Mouse (Mus musculus) heart, postnatal 0 days (tissue): ENCODE measurements around the gene Ufd1. TPM values are rescaled to one million over a fixed set of nuclear protein-coding genes. Genes with fewer than 3 reads are reported as not detected.
A peak's percentile ranks its signal among the peaks of the same experiment; 100 is the strongest.
"Not testable (repeated sequence)": the region's sequence is repeated elsewhere in the genome, so short reads cannot be mapped to it uniquely, and the experiment has no call there.

Source experiments
- ATAC-seq: fragments of 200-750 bp; cut with Nextera tagmentation; 2 replicates; pipeline ENCODE4 v1.8.0; 2017; ENCODE audit warnings: low read depth, moderate number of reproducible peaks, moderate library complexity; ENCODE audit not compliant: insufficient read depth
- DNase-seq: peaks from one replicate; pipeline ENCODE4 v3.0.0-alpha.2; 2016; ENCODE audit warnings: low spot score
- H3K27ac ChIP-seq: fragments of 300-500 bp; sonication (generic); 2 replicates; pipeline ENCODE4 v1.5.1; 2014; ENCODE audit warnings: low read depth, mild to moderate bottlenecking
- H3K27me3 ChIP-seq: fragments of 300-500 bp; sonication (generic); 2 replicates; pipeline ENCODE4 v1.6.1; 2014; ENCODE audit warnings: low read length, mixed read lengths; ENCODE audit not compliant: control insufficient read depth, insufficient read depth
- H3K36me3 ChIP-seq: fragments of 300-500 bp; sonication (generic); replicated peaks from 2 replicates; pipeline ENCODE4 v1.6.1; 2014; ENCODE audit warnings: low read length, mixed read lengths; ENCODE audit not compliant: control insufficient read depth, insufficient read depth
- H3K4me1 ChIP-seq: fragments of 300-500 bp; sonication (generic); 2 replicates; pipeline ENCODE4 v1.6.1; 2014; ENCODE audit warnings: antibody characterized with exemption; ENCODE audit not compliant: control insufficient read depth, insufficient read depth
- H3K4me2 ChIP-seq: fragments of 300-500 bp; sonication (generic); 2 replicates; pipeline ENCODE4 v1.6.1; 2014; ENCODE audit warnings: low read depth, mild to moderate bottlenecking, low read length, moderate library complexity
- H3K4me3 ChIP-seq: fragments of 300-500 bp; sonication (generic); 2 replicates; pipeline ENCODE4 v1.5.1; 2014; ENCODE audit warnings: low read depth, low read length
- H3K9ac ChIP-seq: fragments of 300-500 bp; sonication (generic); replicated peaks from 2 replicates; pipeline ENCODE4 v1.6.1; 2014; ENCODE audit warnings: low read depth, low read length, mixed read lengths
- H3K9me3 ChIP-seq: fragments of 300-500 bp; sonication (generic); replicated peaks from 2 replicates; pipeline ENCODE4 v1.6.1; 2016; ENCODE audit warnings: low read length; ENCODE audit not compliant: control insufficient read depth
- CTCF ChIP-seq: IDR thresholded peaks from 2 replicates; pipeline ENCODE4 v1.5.1; 2016; ENCODE audit warnings: antibody characterized with exemption, control low read depth, low read depth
- EP300 ChIP-seq: IDR thresholded peaks from 2 replicates; pipeline ENCODE4 v1.6.1; 2016; ENCODE audit warnings: antibody characterized with exemption, low read depth
- whole genome bisulfite sequencing: fragments of 180-500 bp; shearing (Covaris S2); extraction: QIAGEN DNeasy Blood & Tissue Kit; methylation state at CpG from one replicate; pipeline ENCODE4 v1.1.7; 2014; 5-methylcytosine and 5-hydroxymethylcytosine counted together
- polyA plus RNA-seq: library from polyadenylated mRNA; unstranded; fragments of >200 nt; fragmentation: Nextera tagmentation; extraction: Ambion mirVana; gene quantifications from 2 replicates; pipeline ENCODE4 v1.2.1, GENCODE M21; 2015
- total RNA-seq: library from RNA; depleted of rRNA; stranded (reverse); fragments of >200 nt; gene quantifications from 2 replicates; pipeline ENCODE4 v1.2.3, GENCODE M21; 2014; ENCODE audit warnings: low replicate concordance

The Ufd1 gene
- total and polyA plus RNA-seq, 2 experiments from 2014 or later = 62.7 to 74.4 TPM

DNA sequence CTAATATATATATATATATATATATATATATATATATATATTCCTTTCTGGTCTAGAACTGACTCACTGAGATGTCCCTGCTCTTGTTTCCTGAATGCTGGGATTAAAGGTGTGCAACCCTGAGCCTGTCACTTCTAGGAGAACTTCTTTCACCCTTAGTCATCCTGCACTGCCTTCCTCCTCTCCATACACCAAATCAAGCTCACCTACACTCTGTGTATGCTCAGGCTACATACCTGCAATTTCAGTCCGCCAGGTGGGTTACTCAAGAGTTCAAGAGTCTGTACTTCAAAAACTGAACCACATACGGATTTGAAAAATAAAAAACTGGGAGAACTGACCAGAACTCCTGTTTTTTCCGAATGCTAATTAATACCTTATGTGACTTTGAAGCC, 24.5 kb downstream of the Ufd1 start:
- no peaks in the 10 kb centered on the region for H3K9me3 ChIP-seq
- no peak for TF ChIP-seq CTCF
- TF ChIP-seq EP300 = no peak
- H3K4me2 ChIP-seq = peak overlapping the region; percentile 75
- peaks cover 39% of the 10 kb centered on the region for H3K36me3 ChIP-seq
- no peak overlapping the region for H3K27ac ChIP-seq
- ATAC-seq = no peak
- 31% methylated on average over 3 of the region's 3 CpGs for WGBS
- peaks cover 4% of the 10 kb centered on the region; the same call in 1 of the 2 replicates for H3K4me1 ChIP-seq
- DNase-seq = no peak
- no peaks in the 10 kb centered on the region for H3K27me3 ChIP-seq
- H3K9ac ChIP-seq = no peak overlapping the region
- H3K4me3 ChIP-seq = peak overlapping the region; percentile 95

GRCm38 (mm10) chr16:18836468-18837208, 25.1 kb downstream of the Ufd1 start, which contains the start of the genes 2510002D24Rik and Gm28539:
2510002D24Rik (plus strand) TSS chr16:18836578.
Gm28539 (plus strand) TSS chr16:18836584.
- WGBS = under 1% methylated on average over 45 of the region's 46 CpGs
- peak within 1 kb of the TSS; percentile 81 for H3K9ac ChIP-seq
- TF ChIP-seq CTCF (no peak; the same call in 1 of the 2 replicates), EP300 (no peak)
- H3K4me2 ChIP-seq = peak within 1 kb of the TSS; percentile 75
- H3K4me3 ChIP-seq = peak within 1 kb of the TSS; percentile 95
- ATAC-seq (peak; percentile 97), DNase-seq (peak; percentile 88)
- peaks cover 4% of the 10 kb centered on the region; the same call in 1 of the 2 replicates for H3K4me1 ChIP-seq
- H3K36me3 ChIP-seq = peaks cover 36% of the 10 kb centered on the region
- H3K9me3 ChIP-seq = no peaks in the 10 kb centered on the region
- H3K27ac ChIP-seq = peak within 1 kb of the TSS; percentile 47; the same call in 1 of the 2 replicates
- H3K27me3 ChIP-seq = no peaks in the 10 kb centered on the region

DNA sequence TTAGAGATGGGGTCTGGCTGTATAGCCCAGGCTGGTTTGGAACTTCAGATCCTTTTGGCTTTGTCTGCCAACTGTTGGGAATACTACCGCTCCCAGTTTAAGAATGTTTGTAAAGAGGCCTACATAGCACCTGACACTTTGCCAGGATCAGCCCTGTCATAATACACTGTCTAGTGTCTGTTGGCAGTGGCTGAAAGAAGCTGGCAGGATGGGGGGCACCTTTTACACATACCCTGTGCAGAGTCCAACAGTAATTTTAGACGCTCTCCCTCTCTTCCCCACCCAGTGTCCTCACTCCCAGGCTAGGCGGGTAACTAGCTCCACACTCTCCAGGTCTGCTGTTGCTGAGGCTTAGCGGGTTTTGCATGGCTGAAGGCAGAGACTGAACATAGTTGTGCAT, 26.8 kb downstream of the Ufd1 start:
- H3K4me3 ChIP-seq = no peak overlapping the region
- H3K27ac ChIP-seq = no peak overlapping the region
- WGBS = 83% methylated on average over 4 of the region's 4 CpGs
- peaks cover 4% of the 10 kb centered on the region; the same call in 1 of the 2 replicates for H3K4me1 ChIP-seq
- no peak overlapping the region for H3K9ac ChIP-seq
- no peaks in the 10 kb centered on the region for H3K9me3 ChIP-seq
- H3K27me3 ChIP-seq = no peaks in the 10 kb centered on the region
- DNase-seq = no peak
- peaks cover 20% of the 10 kb centered on the region for H3K36me3 ChIP-seq
- TF ChIP-seq CTCF (no peak), EP300 (no peak)
- no peak for ATAC-seq
- H3K4me2 ChIP-seq = no peak overlapping the region

DNA sequence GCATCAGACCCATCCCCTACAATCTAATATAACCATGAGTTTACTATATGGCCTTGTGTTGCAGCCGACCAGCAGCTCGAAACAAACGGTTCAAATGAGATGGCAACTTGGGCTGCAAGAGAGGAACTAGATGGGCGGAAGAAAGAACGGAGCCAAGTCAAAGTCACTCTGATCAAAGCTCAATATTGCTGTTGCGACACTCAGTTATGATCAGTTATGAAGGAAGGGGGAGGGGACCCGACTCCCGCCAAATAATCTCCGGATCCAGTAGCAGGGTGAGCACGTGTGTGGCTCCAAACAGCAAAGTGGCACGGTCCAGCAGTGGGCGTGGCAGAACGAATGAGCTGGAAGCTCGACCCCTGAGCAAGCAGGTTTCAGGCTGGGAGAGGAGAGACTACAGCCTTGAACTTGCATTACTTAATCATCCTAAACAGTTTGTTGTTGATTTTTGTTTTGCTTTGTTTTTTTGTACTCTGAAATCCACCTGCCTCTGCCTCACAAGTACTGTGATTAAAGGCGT, 34.8 kb downstream of the Ufd1 start:
- no peak overlapping the region for H3K4me2 ChIP-seq
- no peaks in the 10 kb centered on the region for H3K9me3 ChIP-seq
- TF ChIP-seq EP300 (no peak), CTCF (no peak)
- DNase-seq (no peak), ATAC-seq (no peak)
- H3K36me3 ChIP-seq = no peaks in the 10 kb centered on the region
- no peak overlapping the region for H3K9ac ChIP-seq
- no peaks in the 10 kb centered on the region for H3K4me1 ChIP-seq
- no peak overlapping the region for H3K27ac ChIP-seq
- WGBS = 85% methylated on average over 15 of the region's 15 CpGs
- no peak overlapping the region for H3K4me3 ChIP-seq
- no peaks in the 10 kb centered on the region for H3K27me3 ChIP-seq

- H3K36me3 ChIP-seq, H3K4me2 ChIP-seq, ATAC-seq, H3K4me1 ChIP-seq, H3K9ac ChIP-seq, DNase-seq, H3K27me3 ChIP-seq, H3K4me3 ChIP-seq, H3K9me3 ChIP-seq, H3K27ac ChIP-seq: not testable (repeated sequence)
- WGBS = 88% methylated on average over 16 of the region's 17 CpGs
These were observed 38.1 kb downstream of the Ufd1 start for GRCm38 (mm10) chr16:18849521-18850190.
